Mouse (Mus musculus): ENCODE data around the gene Acbd4.

DNA sequence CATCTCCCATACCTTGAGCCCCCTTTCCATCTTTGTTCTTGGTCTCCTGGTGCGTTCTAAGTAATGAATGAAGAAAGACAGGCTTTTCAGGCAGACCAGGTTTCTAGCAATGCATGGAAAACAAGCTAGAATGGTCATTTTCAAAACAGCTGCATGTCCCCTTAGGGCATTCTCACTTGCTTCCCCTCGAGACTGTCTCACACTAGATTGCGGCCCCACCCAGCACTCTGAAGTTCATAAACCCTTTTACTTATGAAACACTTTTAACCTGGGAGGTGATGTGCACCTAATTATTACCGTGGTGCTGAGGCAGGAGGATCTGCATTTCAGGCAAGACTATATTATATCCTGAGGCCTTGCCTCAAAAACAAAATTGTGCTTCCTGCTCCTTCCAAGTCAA, 12.3 kb downstream of the Acbd4 start:
- TF ChIP-seq CTCF (IDR thresholded peaks at IDR 0.05; ENCODE audit: borderline replicate concordance, extremely low read depth, insufficient read depth, insufficient read length) (no peak), POLR2A (IDR thresholded peaks at IDR 0.05; ENCODE audit: borderline replicate concordance, extremely low read depth, insufficient read depth, insufficient read length, poor library complexity, severe bottlenecking) (no peak)
